Mouse (Mus musculus) brain, adult 2 months (tissue): ENCODE measurements around the gene Ap1m1.
A peak's percentile ranks its signal among the peaks of the same experiment; 100 is the strongest.

ENCODE experiments used
- DNase-seq: peaks from one replicate; pipeline ENCODE4 v3.0.0; 2011; ENCODE audit warnings: low read depth, low spot score

Gene Ap1m1

GRCm38 (mm10) chr8:72257902-72258238 lies 18.1 kb downstream of the Ap1m1 start:
- DNase-seq, result no peak

DNA sequence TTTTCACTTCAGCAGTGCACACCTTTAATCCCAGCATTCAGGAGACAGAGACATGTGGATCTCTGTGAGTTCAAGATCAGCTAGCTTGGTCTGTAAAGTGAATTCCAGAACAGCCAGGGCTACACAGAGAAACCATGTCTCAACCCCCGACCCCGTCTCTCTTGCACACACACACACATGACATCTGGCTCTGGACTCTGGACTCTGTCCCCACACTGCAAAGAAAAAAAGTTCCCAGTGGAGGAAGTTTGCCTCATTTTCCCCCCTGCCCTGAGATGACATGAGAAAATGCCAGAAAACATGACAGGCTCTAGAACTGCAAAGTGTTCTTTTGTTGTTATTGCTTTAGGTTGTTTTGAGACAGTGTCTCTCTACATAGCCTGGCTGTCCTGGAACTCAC lies 20.0 kb downstream of the Ap1m1 start:
- DNase-seq, result no peak

GRCm38 (mm10) chr8:72260585-72260984 lies 20.8 kb downstream of the Ap1m1 start:
- DNase-seq, result no peak

GRCm38 (mm10) chr8:72261019-72261418 lies 21.2 kb downstream of the Ap1m1 start:
- peak; percentile 78 for DNase-seq

DNA sequence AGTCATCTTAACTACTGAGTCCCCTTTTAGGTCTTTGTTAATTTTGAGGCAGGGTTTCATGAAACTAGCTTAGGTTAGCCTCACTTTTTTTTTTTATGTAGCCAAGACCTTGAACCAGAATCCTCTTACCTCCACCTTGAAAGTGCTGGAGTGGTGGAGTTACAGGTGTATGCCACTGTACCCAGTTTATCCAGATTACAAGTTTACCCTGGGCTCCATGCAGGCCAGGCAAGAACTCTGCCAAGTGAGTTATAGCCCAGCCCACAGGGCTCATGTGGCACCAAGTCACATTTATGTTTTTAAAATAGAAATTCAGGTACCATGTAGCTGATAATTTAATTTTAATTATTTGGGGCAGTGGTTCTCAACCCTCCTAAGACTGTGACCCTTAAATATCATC lies 21.6 kb downstream of the Ap1m1 start:
- DNase-seq, result no peak

- no peak for DNase-seq
Observed at GRCm38 (mm10) chr8:72261872-72262271, 22.1 kb downstream of the Ap1m1 start.

DNA sequence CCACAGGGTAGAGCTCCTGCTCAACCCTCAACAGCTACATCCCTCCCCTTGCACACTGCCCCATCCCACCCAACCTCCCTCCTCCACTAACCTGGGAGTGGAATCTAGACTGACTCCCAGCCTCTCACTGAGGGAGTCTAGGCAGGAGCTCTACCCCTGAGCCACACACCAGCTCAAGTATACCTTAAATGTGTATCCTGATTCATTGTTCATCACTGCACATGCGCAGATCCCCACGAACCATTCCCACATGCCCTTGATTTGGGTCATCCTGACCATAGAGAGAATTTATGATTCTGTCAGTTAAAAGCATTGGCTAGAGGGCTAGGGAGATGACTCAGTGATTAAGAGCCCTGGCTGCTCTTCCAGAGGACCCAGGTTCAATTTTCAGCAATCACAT lies 22.9 kb downstream of the Ap1m1 start:
- no peak for DNase-seq

- no peak for DNase-seq
Observed at GRCm38 (mm10) chr8:72263451-72263850, 23.6 kb downstream of the Ap1m1 start.

DNA sequence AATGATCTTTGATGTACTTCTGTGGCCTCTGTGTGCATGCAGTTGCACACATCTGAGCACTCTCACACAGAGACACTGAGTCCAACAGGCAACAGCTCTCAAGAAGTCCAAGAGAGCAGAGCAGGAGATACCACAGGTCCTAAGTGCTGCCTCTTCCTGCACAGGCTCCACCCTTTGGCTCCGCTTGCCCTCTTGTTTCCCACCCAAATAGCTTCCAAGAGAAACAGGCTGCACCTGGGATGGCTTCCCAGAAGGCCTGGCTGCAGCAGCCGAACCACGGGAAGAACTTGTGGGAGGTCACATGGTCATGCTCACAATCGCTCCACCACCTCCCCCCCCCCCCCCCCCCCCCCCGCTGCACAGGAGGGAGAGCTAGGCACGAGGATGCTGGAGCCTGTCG lies 25.5 kb downstream of the Ap1m1 start:
- DNase-seq, result no peak

- no peak for DNase-seq
Observed at GRCm38 (mm10) chr8:72266671-72267070, 26.9 kb downstream of the Ap1m1 start.

DNA sequence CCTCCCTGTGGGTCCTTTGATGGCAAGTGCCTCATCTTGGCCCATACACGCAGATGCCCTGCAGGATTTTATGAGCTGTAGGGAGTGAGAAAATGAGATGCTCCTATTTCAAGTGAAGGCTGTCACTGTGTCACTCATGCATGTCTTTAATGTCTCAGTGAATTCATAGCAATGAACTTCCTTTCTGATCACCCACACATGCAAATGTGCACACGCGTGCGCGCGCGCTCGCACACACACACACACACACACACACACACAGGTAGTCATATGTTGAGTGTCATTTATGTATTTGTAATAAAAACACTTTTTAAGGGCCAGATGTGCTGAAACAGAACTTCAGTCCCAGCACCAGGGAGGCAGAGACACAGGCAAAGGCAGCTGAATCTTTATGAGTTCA lies 27.3 kb downstream of the Ap1m1 start:
- DNase-seq, result no peak

GRCm38 (mm10) chr8:72268356-72268755 lies 28.5 kb downstream of the Ap1m1 start:
- DNase-seq, result peak; percentile 31

GRCm38 (mm10) chr8:72270606-72271005 lies 30.8 kb downstream of the Ap1m1 start:
- DNase-seq, result no peak

DNA sequence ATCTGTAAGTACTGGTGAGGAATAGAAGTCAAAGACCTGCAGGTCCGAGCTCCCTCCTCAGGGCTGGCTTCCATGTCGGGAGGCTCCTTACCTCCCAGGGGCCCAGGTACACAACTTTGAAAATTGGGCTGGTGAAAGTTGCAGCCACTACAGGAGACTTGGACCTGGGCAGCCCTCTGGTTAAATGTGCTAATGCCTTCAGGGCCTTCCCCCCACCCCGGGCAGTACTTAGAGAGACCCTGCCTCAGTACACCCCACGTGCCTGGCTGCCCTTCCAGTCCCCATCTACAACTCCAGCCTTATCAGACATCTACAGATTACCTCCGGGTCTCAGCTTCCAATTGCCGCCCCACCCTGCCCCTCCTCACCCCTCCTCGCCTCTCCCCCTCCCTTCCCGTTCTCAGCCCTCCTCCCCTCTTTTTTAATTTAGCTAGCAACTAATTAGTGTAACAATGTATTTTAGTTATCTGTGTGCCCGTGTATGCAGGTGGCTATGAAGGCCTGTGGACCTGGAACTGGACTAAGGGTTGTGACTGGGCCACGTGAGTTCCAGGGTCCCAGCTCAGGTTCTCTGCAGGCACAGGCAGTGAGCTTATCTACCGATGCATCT lies 31.3 kb downstream of the Ap1m1 start:
- DNase-seq, result no peak

- DNase-seq, result no peak
Observed at GRCm38 (mm10) chr8:72271691-72272090, 31.9 kb downstream of the Ap1m1 start.

GRCm38 (mm10) chr8:72272361-72272760 lies 32.5 kb downstream of the Ap1m1 start:
- DNase-seq, result peak; percentile 76

DNA sequence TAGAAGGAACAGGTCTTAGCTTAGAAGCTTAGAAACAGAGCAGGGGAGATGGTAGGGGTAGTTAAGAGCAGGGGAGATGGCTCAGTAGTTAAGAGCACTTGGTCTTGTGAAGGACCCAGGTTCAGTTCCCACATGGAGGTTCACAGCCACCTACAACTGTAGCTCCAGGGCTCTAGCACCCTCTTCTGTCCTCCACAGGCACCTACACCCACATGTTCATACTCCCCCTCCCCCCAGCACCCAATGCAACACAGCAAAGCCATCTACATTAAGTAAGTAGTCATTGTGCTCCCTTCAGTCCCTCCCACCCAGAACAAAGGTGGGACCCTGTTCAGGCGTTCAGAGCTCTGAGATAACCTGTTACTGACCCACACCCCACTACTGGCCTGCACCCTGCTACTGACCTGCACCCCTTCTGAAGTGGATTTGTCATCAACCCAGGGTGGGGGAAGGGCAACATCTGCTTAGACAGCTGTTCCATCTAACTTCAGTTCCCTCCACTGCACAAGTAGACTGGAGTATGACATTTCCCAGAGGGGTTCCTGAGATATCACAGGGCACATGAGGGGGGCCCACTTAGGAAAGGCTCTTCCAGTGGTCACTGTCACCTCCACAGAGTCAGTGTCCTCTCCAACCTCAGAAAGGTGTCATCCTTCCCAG lies 33.4 kb downstream of the Ap1m1 start:
- DNase-seq, result no peak

GRCm38 (mm10) chr8:72273807-72274206 lies 34.0 kb downstream of the Ap1m1 start:
- no peak for DNase-seq

GRCm38 (mm10) chr8:72277244-72277643 lies 37.4 kb downstream of the Ap1m1 start:
- no peak for DNase-seq

DNA sequence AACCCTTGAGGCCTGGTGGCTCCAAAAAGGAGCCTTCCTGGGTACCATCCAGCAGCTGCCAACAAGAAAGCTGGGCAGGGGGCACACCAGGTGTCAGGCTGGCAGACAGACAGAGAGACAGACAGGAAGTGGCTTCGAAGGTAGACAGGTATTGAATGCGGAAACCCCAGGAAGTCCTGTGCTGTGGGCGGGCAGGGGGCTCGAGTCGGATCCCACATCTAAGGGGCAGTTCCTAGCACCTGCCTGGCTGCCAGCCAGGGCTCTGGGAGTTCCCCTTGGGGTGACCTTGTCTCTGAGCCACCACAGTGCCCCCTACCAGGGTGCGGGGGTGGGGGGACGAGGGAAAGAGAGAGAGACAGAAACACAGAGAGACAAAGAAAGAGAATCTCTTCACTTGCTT lies 39.3 kb downstream of the Ap1m1 start:
- DNase-seq, result no peak

- no peak for DNase-seq
Observed at GRCm38 (mm10) chr8:72281634-72282033, 41.8 kb downstream of the Ap1m1 start.

DNA sequence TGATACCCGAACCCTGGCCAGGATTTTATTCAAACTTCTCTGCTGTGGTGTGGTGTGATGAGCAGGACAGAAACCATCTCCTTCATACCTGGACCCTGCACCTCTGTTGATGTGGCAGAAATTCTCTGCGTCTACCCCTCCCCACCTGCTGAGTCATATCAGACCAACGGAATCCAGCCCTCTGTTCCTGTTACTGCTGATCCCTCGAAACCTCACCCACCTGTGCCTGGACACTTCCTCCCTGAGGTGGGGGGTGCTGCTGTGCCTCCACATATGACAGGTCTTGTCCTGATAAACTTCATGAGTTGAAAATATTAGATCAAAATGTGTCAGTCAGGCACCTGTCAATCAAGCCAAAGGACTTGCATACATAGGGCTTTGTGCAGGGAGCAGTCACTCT lies 45.5 kb downstream of the Ap1m1 start:
- DNase-seq, result no peak

DNA sequence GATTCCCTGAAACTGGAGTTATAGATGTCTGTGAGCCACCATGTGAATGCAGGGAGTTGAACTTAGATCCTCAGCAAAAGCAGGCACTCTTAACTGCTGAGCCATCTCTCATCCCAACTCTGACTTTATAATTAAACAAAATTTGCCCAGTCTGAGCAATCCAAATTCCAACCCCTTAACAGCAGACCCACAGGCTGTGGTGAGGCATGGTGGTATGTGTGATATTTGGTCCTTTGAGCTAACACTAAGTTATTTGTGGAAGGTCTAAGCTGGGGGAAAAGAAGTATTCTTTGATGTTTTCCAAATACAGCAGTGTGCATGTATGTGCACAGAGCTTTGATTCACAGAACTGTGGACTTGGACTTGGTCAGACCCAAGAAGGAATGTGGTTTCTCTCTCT lies 49.2 kb downstream of the Ap1m1 start:
- DNase-seq, result no peak

- no peak for DNase-seq
Observed at GRCm38 (mm10) chr8:72291104-72291503, 51.3 kb downstream of the Ap1m1 start.
